Mouse (Mus musculus) left cerebral cortex, adult 8-10 months (tissue): ENCODE measurements around the gene BC049352. TPM values are rescaled to one million over a fixed set of nuclear protein-coding genes. Genes with fewer than 3 reads are reported as not detected.

ENCODE experiments used
- DNase-seq, 2 experiments: peaks; one replicate each; pipeline ENCODE4 v3.0.0; 2022; ENCODE audit warnings: low spot score in 2 of 2
- total RNA-seq, 4 experiments: library from RNA; stranded (reverse); gene quantifications; 2 replicates each; pipeline ENCODE4 v1.2.4; 2022

BC049352 gene
- 1 to 10 TPM; 1.6 to 1.9 (median 1.7) TPM for total RNA-seq

GRCm38 (mm10) chr9:45181770-45182169 lies at the start of gene BC049352:
Gene BC049352, plus strand, starts transcription at chr9:45182007.
- no peak for DNase-seq

- no peak for DNase-seq
These were observed 48.1 kb upstream of the BC049352 start for GRCm38 (mm10) chr9:45133484-45134310.

- no peak for DNase-seq
These were observed 45.2 kb upstream of the BC049352 start for GRCm38 (mm10) chr9:45136442-45137169.

- no peak for DNase-seq
These were observed 43.4 kb upstream of the BC049352 start, which contains the start of gene Scn4b for GRCm38 (mm10) chr9:45138191-45139032. Gene Scn4b, plus strand, starts transcription at chr9:45138395.

- DNase-seq: no peak
These were observed 42.7 kb upstream of the BC049352 start for GRCm38 (mm10) chr9:45139082-45139481.

- no peak for DNase-seq
These were observed 40.9 kb upstream of the BC049352 start for GRCm38 (mm10) chr9:45140945-45141344.

- no peak for DNase-seq
These were observed 39.1 kb upstream of the BC049352 start for GRCm38 (mm10) chr9:45142686-45143085.

GRCm38 (mm10) chr9:45145533-45146266 lies 36.1 kb upstream of the BC049352 start:
- DNase-seq: peak in 1 of 2 experiments; percentile 34

- DNase-seq: peak in 1 of 2 experiments; percentile 77
These were observed 35.6 kb upstream of the BC049352 start for GRCm38 (mm10) chr9:45146267-45146597.

- DNase-seq: no peak
These were observed 30.9 kb upstream of the BC049352 start for GRCm38 (mm10) chr9:45150933-45151332.

GRCm38 (mm10) chr9:45153361-45153760 lies 28.4 kb upstream of the BC049352 start:
- DNase-seq: no peak

- DNase-seq: peak in 1 of 2 experiments; percentile 41
These were observed 13.9 kb upstream of the BC049352 start for GRCm38 (mm10) chr9:45167903-45168302.

GRCm38 (mm10) chr9:45170150-45170549 lies 11.7 kb upstream of the BC049352 start:
- DNase-seq: peak in 1 of 2 experiments; percentile 78

- DNase-seq: no peak
These were observed 10.7 kb upstream of the BC049352 start for GRCm38 (mm10) chr9:45171073-45171610.

- DNase-seq: no peak
These were observed 8.3 kb upstream of the BC049352 start for GRCm38 (mm10) chr9:45173475-45173874.

- no peak for DNase-seq
These were observed 2.5 kb upstream of the BC049352 start for GRCm38 (mm10) chr9:45179282-45179681.

- no peak for DNase-seq
These were observed 714 bp downstream of the BC049352 start for GRCm38 (mm10) chr9:45182521-45182920.

GRCm38 (mm10) chr9:45183266-45183665 lies 1.5 kb downstream of the BC049352 start:
- no peak for DNase-seq

- peak; percentile 43 to 87 for DNase-seq
These were observed 3.4 kb downstream of the BC049352 start for GRCm38 (mm10) chr9:45185250-45185649.
